Mouse (Mus musculus) heart, postnatal 0 days (tissue): ENCODE measurements around the gene Flnc.

Experiments used
- CTCF ChIP-seq: IDR thresholded peaks from 2 replicates; pipeline ENCODE4 v1.5.1; 2016; ENCODE audit warnings: antibody characterized with exemption, control low read depth, low read depth
- EP300 ChIP-seq: IDR thresholded peaks from 2 replicates; pipeline ENCODE4 v1.6.1; 2016; ENCODE audit warnings: antibody characterized with exemption, low read depth

DNA sequence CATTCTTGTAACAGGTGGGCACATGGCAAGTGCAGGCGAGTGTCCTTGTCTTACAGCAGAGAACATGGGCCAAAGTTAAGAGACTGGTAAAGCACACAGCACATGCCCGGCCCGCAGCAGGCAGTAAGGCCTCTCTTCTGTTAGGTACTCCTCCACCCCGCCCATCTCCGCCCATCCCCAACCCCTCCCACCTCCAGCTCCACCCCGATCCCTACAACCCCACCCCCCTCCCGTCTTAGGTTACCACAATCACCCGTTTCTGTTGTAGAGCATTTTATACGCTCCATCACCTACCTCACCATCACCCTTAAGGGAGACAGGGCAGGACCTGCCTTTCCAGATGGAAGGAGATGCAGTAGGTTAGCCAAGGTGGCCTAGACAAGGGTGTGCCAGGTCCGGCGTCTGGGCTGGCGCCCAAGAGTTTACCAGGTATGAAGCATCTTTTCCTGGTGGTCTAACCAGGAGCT, 45.0 kb upstream of the Flnc start, which contains the start of gene Opn1sw:
- TF ChIP-seq CTCF (no peak), EP300 (no peak)
